Mouse (Mus musculus) liver, embryonic 16.5 days (tissue): ENCODE results near the gene Ccdc187. TPM values are rescaled to one million over a fixed set of nuclear protein-coding genes. Genes with fewer than 3 reads are reported as not detected.

Experiments
- ATAC-seq: fragments of 200-750 bp; cut with Nextera tagmentation; 2 replicates; pipeline ENCODE4 v1.8.0; 2017; ENCODE audit warnings: low read depth, mild to moderate bottlenecking, moderate number of reproducible peaks, moderate library complexity
- H3K27ac ChIP-seq: fragments of 300-500 bp; sonication (generic); 2 replicates; pipeline ENCODE4 v1.5.1; 2014; ENCODE audit warnings: mild to moderate bottlenecking, low read length
- H3K27me3 ChIP-seq: fragments of 300-500 bp; sonication (generic); 2 replicates; pipeline ENCODE4 v1.6.1; 2014; ENCODE audit warnings: low read depth, low read length, mixed read lengths; ENCODE audit not compliant: control insufficient read depth, insufficient read depth
- H3K36me3 ChIP-seq: fragments of 300-500 bp; sonication (generic); 2 replicates; pipeline ENCODE4 v1.6.1; 2014; ENCODE audit warnings: mild to moderate bottlenecking; ENCODE audit not compliant: control insufficient read depth, insufficient read depth
- H3K4me1 ChIP-seq: fragments of 300-500 bp; sonication (generic); 2 replicates; pipeline ENCODE4 v1.6.1; 2014; ENCODE audit warnings: low read depth, low read length, mixed read lengths; ENCODE audit not compliant: control insufficient read depth
- H3K4me2 ChIP-seq: fragments of 300-500 bp; sonication (generic); 2 replicates; pipeline ENCODE4 v1.6.1; 2014; ENCODE audit warnings: low read depth, low read length, mixed read lengths
- H3K4me3 ChIP-seq: fragments of 300-500 bp; sonication (generic); 2 replicates; pipeline ENCODE4 v1.5.1; 2014; ENCODE audit warnings: low read depth, mild to moderate bottlenecking, low read length
- H3K9ac ChIP-seq: fragments of 300-500 bp; sonication (generic); 2 replicates; pipeline ENCODE4 v1.6.1; 2014; ENCODE audit warnings: low read depth, low read length
- H3K9me3 ChIP-seq: fragments of 300-500 bp; sonication (generic); replicated peaks from 2 replicates; pipeline ENCODE4 v1.6.1; 2016; ENCODE audit warnings: low read length; ENCODE audit not compliant: control insufficient read depth
- WGBS: fragments of 180-500 bp; shearing (Covaris S2); extraction: QIAGEN DNeasy Blood & Tissue Kit; methylation state at CpG from one replicate; pipeline ENCODE4 v1.1.7; 2014; ENCODE audit not compliant: insufficient replicate concordance; 5-methylcytosine and 5-hydroxymethylcytosine counted together
- polyA plus RNA-seq: library from polyadenylated mRNA; unstranded; fragments of >200 nt; fragmentation: Nextera tagmentation; extraction: Ambion mirVana; gene quantifications from 2 replicates; pipeline ENCODE4 v1.2.1, GENCODE M21; 2015

The Ccdc187 gene
- polyA plus RNA-seq, 1 experiment from 2014 or later = 0.05 TPM

DNA sequence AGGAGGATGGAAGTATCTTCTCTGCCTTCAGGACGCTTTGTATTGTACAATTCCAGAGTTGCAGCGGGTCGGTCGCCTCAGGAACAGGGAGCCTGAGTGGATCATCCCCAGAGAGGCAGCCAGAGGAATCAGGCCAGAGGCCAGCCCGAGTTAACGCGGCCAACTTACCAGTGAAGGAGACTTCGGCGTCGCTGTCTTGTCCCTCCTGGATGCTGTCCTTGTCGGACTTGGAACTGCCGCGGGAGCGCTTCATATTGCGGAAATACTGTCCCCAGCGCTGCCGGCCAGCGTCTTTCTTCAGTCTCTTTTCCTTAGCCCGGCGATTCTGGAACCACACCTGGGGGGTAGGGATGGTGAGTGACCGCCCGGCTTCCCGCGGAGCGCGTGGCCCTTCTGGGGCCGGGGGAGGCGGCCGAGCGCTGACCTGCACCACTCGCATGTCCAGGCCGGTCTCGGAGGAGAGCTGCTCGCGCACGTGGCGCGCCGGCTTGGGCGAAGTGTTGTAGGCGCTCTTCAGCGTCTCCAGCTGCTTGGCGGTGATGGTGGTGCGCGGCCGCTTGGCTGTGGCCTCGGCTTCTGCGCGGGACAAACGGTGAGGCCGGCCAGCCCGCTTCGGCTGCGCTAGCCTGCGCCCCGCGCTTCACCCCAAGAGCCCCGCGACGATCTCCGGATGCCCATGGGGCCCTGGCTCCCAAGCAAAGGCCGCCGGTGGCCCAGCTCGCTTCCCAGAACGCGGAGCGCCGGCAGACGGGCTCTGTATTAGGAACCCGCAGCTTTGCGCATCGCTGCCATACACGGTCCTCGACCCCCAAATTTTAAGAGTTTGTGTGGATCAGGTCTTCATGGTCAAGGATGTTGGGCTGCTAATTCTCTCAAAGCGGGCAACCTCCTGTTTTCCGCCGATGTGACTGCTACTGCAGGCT, 92.2 kb downstream of the Ccdc187 start:
- ATAC-seq = no peak
- no peaks in the 10 kb centered on the region for H3K4me1 ChIP-seq
- H3K4me3 ChIP-seq = no peak overlapping the region
- H3K9ac ChIP-seq = no peak overlapping the region
- no peaks in the 10 kb centered on the region for H3K36me3 ChIP-seq
- H3K27ac ChIP-seq = no peak overlapping the region
- no peak overlapping the region for H3K4me2 ChIP-seq
- peaks cover 100% of the 10 kb centered on the region for H3K27me3 ChIP-seq
- 2% methylated on average over 76 of the region's 77 CpGs for WGBS
- no peaks in the 10 kb centered on the region for H3K9me3 ChIP-seq

DNA sequence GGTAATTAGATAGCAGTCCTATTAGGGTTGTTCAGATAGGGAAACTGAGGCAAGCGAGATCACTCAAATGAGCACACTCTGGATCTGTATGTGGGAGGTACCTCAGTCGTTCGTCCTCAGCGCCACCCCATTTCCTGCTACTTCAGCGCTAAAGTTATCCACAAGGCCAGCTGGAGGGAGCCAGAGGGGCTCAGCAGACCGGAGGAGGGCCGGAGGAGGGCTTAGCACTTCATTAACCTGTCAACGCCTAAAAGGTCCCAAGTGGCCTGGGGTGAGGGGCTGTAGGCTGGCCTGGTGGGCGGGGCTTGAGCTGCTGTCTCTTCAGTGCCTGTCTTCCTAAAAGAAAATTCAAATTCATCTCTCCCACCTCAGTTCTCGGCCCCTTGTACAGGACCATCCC, 95.9 kb downstream of the Ccdc187 start:
- no peak for ATAC-seq
- H3K4me2 ChIP-seq = no peak overlapping the region
- no peak overlapping the region for H3K27ac ChIP-seq
- H3K9ac ChIP-seq = no peak overlapping the region
- WGBS = under 1% methylated on average over 10 of the region's 10 CpGs
- H3K4me3 ChIP-seq = no peak overlapping the region
- no peaks in the 10 kb centered on the region for H3K9me3 ChIP-seq
- H3K36me3 ChIP-seq = no peaks in the 10 kb centered on the region
- H3K4me1 ChIP-seq = no peaks in the 10 kb centered on the region
- peaks cover 93% of the 10 kb centered on the region for H3K27me3 ChIP-seq

DNA sequence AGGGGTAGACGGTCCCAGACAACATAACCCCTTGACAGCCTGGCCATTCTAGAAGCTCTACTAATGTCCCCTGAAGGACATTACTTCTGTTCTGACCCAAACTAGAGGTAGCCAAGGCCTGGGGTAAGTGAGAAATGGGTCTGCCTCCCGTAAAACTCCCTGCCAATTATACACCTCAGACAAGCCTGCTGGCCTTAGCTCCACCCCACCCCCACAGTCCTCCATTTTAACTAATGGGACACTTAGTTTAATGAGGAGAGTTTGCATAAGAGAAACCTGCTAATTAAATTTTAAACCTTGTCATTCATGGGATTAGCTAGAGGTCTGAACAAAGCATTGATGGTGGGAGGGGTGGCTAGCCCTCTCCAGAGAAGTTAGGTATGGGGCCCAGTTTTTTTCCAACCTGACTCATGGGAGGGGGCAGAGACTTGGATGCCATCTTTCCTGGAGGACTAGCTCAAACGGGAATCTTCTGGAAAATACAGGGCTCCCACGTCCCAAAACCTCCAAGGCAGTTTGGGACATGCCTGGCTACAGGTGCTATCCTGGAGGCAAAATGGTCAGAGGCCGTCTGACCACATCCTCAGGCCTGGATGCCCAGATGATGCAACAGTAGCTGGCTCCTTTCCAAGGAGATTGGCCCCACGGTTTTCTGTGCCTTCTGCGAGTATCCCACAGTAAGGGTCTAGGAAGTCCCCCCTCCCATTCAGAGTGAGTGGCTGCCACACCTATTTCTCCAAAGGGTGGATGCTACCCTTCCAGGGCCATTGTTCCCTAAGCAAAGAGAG, 99.6 kb downstream of the Ccdc187 start:
- H3K9me3 ChIP-seq = no peaks in the 10 kb centered on the region
- H3K36me3 ChIP-seq = no peaks in the 10 kb centered on the region
- no peak for ATAC-seq
- no peak overlapping the region for H3K4me2 ChIP-seq
- no peak overlapping the region for H3K9ac ChIP-seq
- H3K4me1 ChIP-seq = no peaks in the 10 kb centered on the region
- WGBS = 22% methylated on average over 7 of the region's 7 CpGs
- H3K4me3 ChIP-seq = no peak overlapping the region
- peaks cover 64% of the 10 kb centered on the region for H3K27me3 ChIP-seq
- no peak overlapping the region for H3K27ac ChIP-seq

Other genes starting within 250 kb of the Ccdc187 start
- 3.9 and 6.4 TPM in 2 replicates for gene Nacc2, start 171.3 kb downstream of the Ccdc187 start, polyA plus RNA-seq
- not detected in 2 replicates for gene Lhx3, start 86.3 kb downstream of the Ccdc187 start, polyA plus RNA-seq
- gene Qsox2, start 57.0 kb downstream of the Ccdc187 start, polyA plus RNA-seq = 4.3 and 4.5 TPM in 2 replicates
- 2.3 and 3.0 TPM in 2 replicates for gene Gpsm1, start 21.0 kb upstream of the Ccdc187 start, polyA plus RNA-seq
- gene Dnlz, start 57.6 kb upstream of the Ccdc187 start, polyA plus RNA-seq = 7.2 and 8.0 TPM in 2 replicates
- 1.7 and 3.0 TPM in 2 replicates for gene Card9, start 66.4 kb upstream of the Ccdc187 start, polyA plus RNA-seq
- gene Snapc4, start 86.1 kb upstream of the Ccdc187 start, polyA plus RNA-seq = 7.1 and 10.0 TPM in 2 replicates
- 34.1 and 34.4 TPM in 2 replicates for gene Entr1, start 94.8 kb upstream of the Ccdc187 start, polyA plus RNA-seq
- gene Pmpca, start 94.8 kb upstream of the Ccdc187 start, polyA plus RNA-seq = 55.8 and 57.6 TPM in 2 replicates
- gene Inpp5e, start 114.6 kb upstream of the Ccdc187 start, polyA plus RNA-seq = 5.2 and 5.8 TPM in 2 replicates
- 9.3 and 12.4 TPM in 2 replicates for gene Sec16a, start 150.7 kb upstream of the Ccdc187 start, polyA plus RNA-seq
- 2.8 and 3.1 TPM in 2 replicates for gene Notch1, start 222.1 kb upstream of the Ccdc187 start, polyA plus RNA-seq